Mouse (Mus musculus): Measurements from ENCODE around the gene B4galt1.

DNA sequence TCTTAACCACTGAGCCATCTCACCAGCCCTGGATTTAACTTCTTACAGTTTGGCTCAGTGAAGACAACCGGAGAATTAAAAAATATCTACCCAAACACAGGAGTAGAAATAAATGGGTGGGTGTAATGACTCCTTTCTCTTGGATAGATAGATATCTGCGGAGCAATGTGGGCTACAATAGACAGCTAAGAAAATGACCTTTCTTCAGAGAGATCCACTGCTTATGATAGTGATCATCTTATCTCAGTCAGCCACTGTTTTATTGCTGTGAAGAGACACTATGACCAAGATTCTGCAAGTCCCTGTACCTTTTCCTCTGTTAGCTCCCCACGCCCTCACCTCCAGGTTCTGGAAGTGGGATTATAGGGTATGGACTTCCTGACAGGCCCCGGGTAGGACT is 70.8 kb downstream of the B4galt1 start:
- TF ChIP-seq CTCF (IDR thresholded peaks at IDR 0.05; ENCODE audit: borderline replicate concordance, insufficient read depth, low read depth, low read length) (no peak), POLR2A (IDR thresholded peaks at IDR 0.05; ENCODE audit: borderline replicate concordance, insufficient read depth, low read length) (no peak)
